Mouse (Mus musculus) CD4-positive, CD25-positive, alpha-beta regulatory T cell (primary cell): ENCODE measurements around the gene Pde6b. TPM values are rescaled to one million over a fixed set of nuclear protein-coding genes. Genes with fewer than 3 reads are reported as not detected.

Experiments used
- polyA plus RNA-seq: library from polyadenylated mRNA; unstranded; fragments of 100-300 nt; shearing (Covaris generic); gene quantifications from one replicate; pipeline ENCODE4 v1.2.1, GENCODE M21; 2017

Gene Pde6b
- polyA plus RNA-seq = 1.4 TPM

DNA sequence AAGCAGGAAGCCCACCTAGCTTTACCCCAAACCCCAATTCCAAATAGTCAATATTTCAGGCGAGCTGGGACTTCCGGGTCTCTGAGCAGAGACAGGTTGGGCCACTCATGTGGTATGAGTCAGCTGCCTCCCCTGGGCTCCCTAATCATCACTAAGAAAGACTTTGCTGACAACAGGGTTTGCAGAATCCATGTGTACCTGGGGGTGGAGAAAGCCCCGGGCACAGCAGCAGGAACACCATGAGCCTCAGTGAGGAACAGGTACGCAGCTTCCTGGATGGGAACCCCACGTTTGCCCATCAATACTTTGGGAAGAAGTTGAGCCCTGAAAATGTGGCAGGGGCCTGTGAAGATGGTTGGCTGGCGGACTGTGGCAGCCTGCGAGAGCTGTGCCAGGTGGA is at the start of gene Pde6b:
Gene Pde6b, plus strand, starts transcription at position 191 of the 400 bp plus-strand sequence.

DNA sequence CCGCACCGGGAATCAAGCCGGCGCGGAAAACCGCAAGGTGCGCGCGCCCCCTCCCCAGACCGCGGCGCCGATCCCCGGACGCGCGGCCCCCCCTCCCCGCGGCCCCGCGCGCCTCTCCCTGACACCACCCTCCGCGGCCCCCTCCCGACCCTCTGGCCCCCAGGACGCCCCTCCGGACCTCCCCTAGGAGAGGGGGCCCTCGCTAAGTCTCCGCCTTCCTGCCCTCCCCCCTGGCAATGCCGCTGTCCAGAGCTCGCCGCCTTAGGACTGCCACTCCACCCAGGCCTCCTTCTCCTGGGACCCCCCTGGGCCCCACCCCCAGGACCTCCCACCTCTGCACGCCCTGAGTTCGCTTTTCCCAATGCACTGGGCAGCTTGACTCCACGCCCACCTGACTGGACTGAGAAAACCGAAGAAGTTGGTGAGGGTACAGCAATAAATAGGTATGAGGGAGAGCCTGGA is 20.3 kb upstream of the Pde6b start, which contains the start of gene Gm42517:
Gene Gm42517, minus strand, starts transcription at position 52 of the 462 bp plus-strand sequence.

DNA sequence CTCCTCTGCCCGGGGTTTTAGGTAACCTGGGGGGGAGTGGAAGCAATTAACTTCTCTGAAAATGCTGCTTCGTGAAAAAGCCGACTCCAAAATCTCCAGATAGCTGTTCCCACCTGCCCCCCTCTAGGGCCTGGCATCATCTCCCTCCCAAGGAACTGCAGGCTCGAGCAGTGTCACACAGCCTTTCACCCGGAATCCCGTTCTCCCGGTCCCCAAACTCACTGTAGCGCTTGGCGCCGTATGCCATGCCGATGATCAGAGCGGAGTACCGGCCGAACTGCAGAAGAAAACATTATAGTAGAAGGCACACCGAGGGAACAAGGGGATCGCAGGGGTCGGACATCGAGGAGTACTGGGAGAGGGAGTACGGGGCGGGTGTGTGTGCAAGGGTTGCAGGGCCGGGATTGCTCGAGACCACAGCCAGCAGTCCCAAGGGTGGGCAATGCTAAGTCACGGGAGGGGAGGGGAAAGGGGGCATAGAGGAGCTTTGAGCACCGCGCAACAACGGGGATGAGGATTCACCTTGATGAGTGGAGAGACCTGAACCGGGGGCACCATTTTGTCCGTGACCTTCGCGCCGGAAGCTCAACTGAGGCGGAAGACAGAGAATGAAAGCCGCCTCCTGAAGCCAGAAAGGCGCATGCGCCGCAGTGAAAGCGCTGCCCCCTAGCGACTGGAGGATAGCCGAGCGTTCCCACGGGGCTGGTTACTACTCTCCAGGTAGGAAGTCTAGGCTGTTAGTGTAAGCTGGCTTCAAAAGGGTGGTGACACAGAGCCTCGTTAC is 45.8 kb downstream of the Pde6b start, which contains the start of gene Atp5k:
Gene Atp5k, minus strand, starts transcription at position 645 of the 784 bp plus-strand sequence.

DNA sequence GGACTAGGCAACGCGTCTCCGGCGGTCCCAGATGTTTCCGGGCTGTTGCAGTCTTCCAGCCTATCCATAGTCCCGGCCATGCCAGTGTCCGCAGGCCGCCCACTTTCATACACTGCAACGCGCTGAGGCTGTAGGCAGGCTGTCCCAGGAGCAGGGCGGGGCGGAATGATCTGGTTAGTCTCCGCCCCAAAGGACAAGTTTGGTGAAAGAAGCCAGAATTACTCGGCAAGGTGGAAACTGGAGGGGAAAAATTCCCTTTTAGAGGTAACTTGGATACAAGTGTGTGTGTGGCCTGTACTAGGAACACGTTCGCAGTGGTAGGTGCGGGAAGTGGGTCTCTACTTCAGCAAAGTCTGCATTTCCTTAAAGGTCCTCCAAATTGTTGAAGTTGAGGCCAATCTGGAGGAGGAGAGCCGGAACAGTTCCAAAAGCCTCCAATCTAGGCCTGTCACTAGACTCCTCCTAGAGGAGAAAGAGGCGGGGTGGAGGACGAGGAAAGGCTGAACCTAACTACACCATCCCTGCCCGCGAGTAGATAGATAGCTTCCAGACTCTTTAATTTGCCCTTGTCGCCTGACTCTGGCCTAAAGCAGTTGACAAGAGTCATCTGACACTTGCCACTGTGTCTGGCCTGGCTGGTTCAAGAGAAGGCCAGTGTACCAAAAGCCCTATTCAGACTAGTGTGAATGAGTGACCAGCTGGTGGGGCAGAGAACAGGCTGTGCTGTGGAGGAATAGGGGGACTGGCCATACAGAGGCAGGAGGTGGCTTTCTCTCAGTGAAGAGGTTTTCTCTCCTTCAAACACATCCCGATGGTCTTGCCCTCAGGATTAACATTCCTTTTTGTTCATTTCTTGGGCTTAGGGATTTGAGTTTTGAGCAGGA is 60.8 kb downstream of the Pde6b start, which contains the start of gene Mfsd7a:
Gene Mfsd7a, minus strand, starts transcription at position 107 of the 884 bp plus-strand sequence.

DNA sequence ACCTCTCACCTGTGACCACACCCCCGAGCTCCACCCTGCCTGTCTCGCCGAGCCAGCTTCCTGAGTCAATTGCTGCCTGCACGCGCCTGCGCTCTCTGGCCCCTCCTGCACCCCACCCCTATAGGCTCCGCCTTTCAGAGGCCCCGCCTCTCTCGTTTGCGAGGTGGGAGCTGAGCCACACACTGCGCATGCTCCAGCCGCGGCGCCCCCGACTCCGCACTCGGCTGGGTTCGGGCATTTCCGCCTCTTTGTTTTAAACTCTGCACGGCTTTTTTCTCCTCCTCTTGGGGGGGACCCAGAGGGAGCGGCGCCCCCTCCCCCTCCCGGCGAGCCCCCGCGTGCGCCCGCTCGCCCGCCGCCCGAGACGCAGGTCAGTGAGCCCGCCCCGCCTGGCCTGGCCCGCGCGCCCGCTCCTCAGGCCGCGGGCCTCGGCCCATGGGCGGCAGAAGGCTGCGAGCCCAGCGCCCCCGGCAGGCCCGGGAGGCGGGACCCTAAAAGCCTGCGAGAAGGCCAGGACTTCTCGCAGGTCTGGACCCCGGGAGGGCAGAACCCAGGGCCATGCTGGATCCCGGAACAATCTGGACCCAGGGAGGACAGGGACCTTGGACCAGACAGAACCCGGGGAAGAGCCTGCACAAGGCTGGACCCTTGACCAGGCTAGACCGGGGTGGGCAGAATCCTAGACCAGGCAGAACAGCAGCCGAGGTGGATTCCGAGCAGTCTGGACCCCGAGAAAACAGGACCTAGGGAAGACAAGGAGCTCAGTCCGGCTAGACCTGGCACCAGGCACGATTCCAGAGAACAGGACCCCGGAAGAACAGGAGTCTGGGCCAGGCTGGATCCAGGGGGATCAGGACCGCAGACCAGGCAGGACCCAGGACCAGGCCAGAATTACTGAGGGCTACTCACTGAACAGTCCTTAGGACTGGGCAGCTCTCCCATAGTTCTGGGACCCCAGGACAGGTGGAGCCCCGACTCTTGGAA is 73.2 kb downstream of the Pde6b start, which contains the start of gene Pcgf3:
Gene Pcgf3, plus strand, starts transcription at position 151 of the 984 bp plus-strand sequence.

Other genes starting within 250 kb of the Pde6b start
- gene Dr1, start 119.5 kb upstream of the Pde6b start, polyA plus RNA-seq = 75.2 TPM
- 4.1 TPM for gene Pigg, start 75.8 kb upstream of the Pde6b start, polyA plus RNA-seq
- not detected for gene Gm42517, start 20.5 kb upstream of the Pde6b start, polyA plus RNA-seq
- gene Atp5k, start 46.1 kb downstream of the Pde6b start, polyA plus RNA-seq = 173 TPM
- not detected for gene Mfsd7a, start 60.5 kb downstream of the Pde6b start, polyA plus RNA-seq
- 13.6 TPM for gene Pcgf3, start 72.8 kb downstream of the Pde6b start, polyA plus RNA-seq
- not detected for gene Cplx1, start 161.6 kb downstream of the Pde6b start, polyA plus RNA-seq
- 162 TPM for gene Gak, start 241.4 kb downstream of the Pde6b start, polyA plus RNA-seq
- 42.9 TPM for gene Tmem175, start 241.4 kb downstream of the Pde6b start, polyA plus RNA-seq